Mouse (Mus musculus): ENCODE measurements around the gene U90926. TPM values are rescaled to one million over a fixed set of nuclear protein-coding genes. Genes with fewer than 3 reads are reported as not detected.

U90926 gene
- polyA plus RNA-seq, 1 experiment = not detected

DNA sequence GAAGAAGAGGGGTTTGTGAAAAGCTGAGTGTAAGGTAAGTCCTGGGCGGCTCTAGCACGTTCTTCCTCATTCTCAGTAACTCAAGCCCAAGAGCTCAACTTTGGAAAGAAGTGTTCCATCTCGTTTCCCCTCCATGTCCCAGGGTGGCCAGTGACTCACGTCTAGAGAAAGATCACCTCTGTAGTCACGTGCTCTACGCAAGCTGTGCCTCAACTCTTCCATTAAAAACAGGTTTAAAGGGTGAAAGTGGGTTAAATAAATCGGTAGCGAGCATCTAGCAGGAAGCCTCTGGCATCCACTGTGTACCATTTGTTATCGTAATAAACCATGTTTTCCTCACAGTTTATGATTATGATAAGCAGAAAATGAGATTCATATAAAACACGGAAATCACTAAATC, 16.6 kb upstream of the U90926 start:
- 86% methylated on average over 10 of the region's 10 CpGs for WGBS
- no peaks in the 10 kb centered on the region for H3K36me3 ChIP-seq (ENCODE audit: control insufficient read depth, insufficient read depth, low read length)

GRCm38 (mm10) chr5:92230306-92230705, 15.1 kb upstream of the U90926 start:
- Histone ChIP-seq H3K27me3 (ENCODE audit: control insufficient read depth, insufficient read depth, low read length) (no peaks in the 10 kb centered on the region), H3K4me3 (ENCODE audit: low read depth, low read length) (no peak overlapping the region), H3K4me1 (ENCODE audit: control insufficient read depth, insufficient read depth, insufficient read length, low read length) (peaks cover 1% of the 10 kb centered on the region; the same call in 1 of the 2 replicates), H3K36me3 (ENCODE audit: control insufficient read depth, insufficient read depth, low read length) (no peaks in the 10 kb centered on the region), H3K27ac (ENCODE audit: insufficient read depth, low read depth, low read length) (no peak overlapping the region)
- TF ChIP-seq POLR2A (IDR thresholded peaks at IDR 0.05; ENCODE audit: low read depth, low read length) (no peak), CTCF (IDR thresholded peaks at IDR 0.05; ENCODE audit: extremely low read depth, insufficient read length, insufficient replicate concordance, low read depth, low read length) (no peak)
- 87% methylated on average over 11 of the region's 11 CpGs for WGBS

More for the DNA sequence above, 16.6 kb upstream of the U90926 start:
- TF ChIP-seq POLR2A (IDR thresholded peaks at IDR 0.05; ENCODE audit: low read depth, low read length) (no peak), CTCF (IDR thresholded peaks at IDR 0.05; ENCODE audit: extremely low read depth, insufficient read length, insufficient replicate concordance, low read depth, low read length) (no peak)
- H3K4me1 ChIP-seq (ENCODE audit: control insufficient read depth, insufficient read depth, insufficient read length, low read length) = peaks cover 3% of the 10 kb centered on the region; the same call in 1 of the 2 replicates
- H3K27ac ChIP-seq (ENCODE audit: insufficient read depth, low read depth, low read length) = no peak overlapping the region
- no peak overlapping the region for H3K4me3 ChIP-seq (ENCODE audit: low read depth, low read length)
- H3K27me3 ChIP-seq (ENCODE audit: control insufficient read depth, insufficient read depth, low read length) = no peaks in the 10 kb centered on the region

- 91% methylated on average over 3 of the region's 3 CpGs for WGBS
- Histone ChIP-seq H3K27ac (ENCODE audit: insufficient read depth, low read depth, low read length) (no peak overlapping the region), H3K36me3 (ENCODE audit: control insufficient read depth, insufficient read depth, low read length) (no peaks in the 10 kb centered on the region), H3K4me1 (ENCODE audit: control insufficient read depth, insufficient read depth, insufficient read length, low read length) (0 out of 2 replicates have a peak, but pooled peaks cover under 1% of the 10 kb centered on the region), H3K27me3 (ENCODE audit: control insufficient read depth, insufficient read depth, low read length) (no peaks in the 10 kb centered on the region), H3K4me3 (ENCODE audit: low read depth, low read length) (no peak overlapping the region)
- TF ChIP-seq CTCF (IDR thresholded peaks at IDR 0.05; ENCODE audit: extremely low read depth, insufficient read length, insufficient replicate concordance, low read depth, low read length) (no peak), POLR2A (IDR thresholded peaks at IDR 0.05; ENCODE audit: low read depth, low read length) (no peak)
These were observed 14.3 kb upstream of the U90926 start for GRCm38 (mm10) chr5:92229514-92229913.

- TF ChIP-seq POLR2A (IDR thresholded peaks at IDR 0.05; ENCODE audit: low read depth, low read length) = no peak
- TF ChIP-seq CTCF (IDR thresholded peaks at IDR 0.05; ENCODE audit: extremely low read depth, insufficient read length, insufficient replicate concordance, low read depth, low read length) = no peak
- H3K4me3 ChIP-seq (ENCODE audit: low read depth, low read length) = no peak overlapping the region
- no peaks in the 10 kb centered on the region for H3K36me3 ChIP-seq (ENCODE audit: control insufficient read depth, insufficient read depth, low read length)
- 73% methylated on average over 10 of the region's 10 CpGs for WGBS
- H3K27me3 ChIP-seq (ENCODE audit: control insufficient read depth, insufficient read depth, low read length) = no peaks in the 10 kb centered on the region
- H3K4me1 ChIP-seq (ENCODE audit: control insufficient read depth, insufficient read depth, insufficient read length, low read length) = 0 out of 2 replicates have a peak, but pooled peaks cover 2% of the 10 kb centered on the region
- no peak overlapping the region for H3K27ac ChIP-seq (ENCODE audit: insufficient read depth, low read depth, low read length)
These were observed 13.6 kb upstream of the U90926 start for GRCm38 (mm10) chr5:92228776-92229175.

GRCm38 (mm10) chr5:92227782-92228181, 12.6 kb upstream of the U90926 start:
- Histone ChIP-seq H3K27me3 (ENCODE audit: control insufficient read depth, insufficient read depth, low read length) (no peaks in the 10 kb centered on the region), H3K36me3 (ENCODE audit: control insufficient read depth, insufficient read depth, low read length) (no peaks in the 10 kb centered on the region), H3K4me3 (ENCODE audit: low read depth, low read length) (no peak overlapping the region), H3K27ac (ENCODE audit: insufficient read depth, low read depth, low read length) (no peak overlapping the region), H3K4me1 (ENCODE audit: control insufficient read depth, insufficient read depth, insufficient read length, low read length) (0 out of 2 replicates have a peak, but pooled peaks cover 2% of the 10 kb centered on the region)
- WGBS = 61% methylated on average over 7 of the region's 7 CpGs
- no peak for TF ChIP-seq CTCF (IDR thresholded peaks at IDR 0.05; ENCODE audit: extremely low read depth, insufficient read length, insufficient replicate concordance, low read depth, low read length)
- TF ChIP-seq POLR2A (IDR thresholded peaks at IDR 0.05; ENCODE audit: low read depth, low read length) = no peak

DNA sequence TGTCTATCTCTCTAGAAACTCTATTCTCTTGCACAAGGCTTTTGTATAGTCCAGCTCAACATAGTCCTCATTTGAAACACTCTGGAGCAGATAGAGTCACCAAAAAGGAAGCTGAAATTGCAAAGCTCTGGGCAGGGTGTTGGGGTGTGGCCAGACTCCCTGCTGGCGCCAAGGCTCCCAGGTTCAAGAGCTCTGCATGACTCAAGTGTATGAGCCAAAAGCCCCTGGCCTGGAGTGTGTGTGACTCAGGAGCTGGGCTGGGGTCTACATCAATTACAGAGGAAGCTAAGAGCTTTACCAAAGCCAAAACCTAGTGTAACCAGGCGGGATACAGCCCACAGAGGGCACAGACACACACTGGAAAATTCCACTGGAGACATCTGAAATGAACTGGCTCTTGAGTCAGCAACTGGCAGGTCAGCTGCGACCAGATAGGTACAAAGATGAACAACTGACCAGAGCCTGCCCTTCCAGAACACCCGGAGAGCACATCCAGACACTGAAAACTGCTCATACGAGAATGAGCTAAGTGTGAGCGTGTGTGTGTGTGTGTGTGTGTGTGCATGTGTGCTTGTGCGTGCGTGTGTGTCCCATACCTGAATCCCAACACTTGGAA, 5.2 kb upstream of the U90926 start:
- 87% methylated on average over 8 of the region's 8 CpGs for WGBS
- TF ChIP-seq POLR2A (IDR thresholded peaks at IDR 0.05; ENCODE audit: low read depth, low read length) (no peak), CTCF (IDR thresholded peaks at IDR 0.05; ENCODE audit: extremely low read depth, insufficient read length, insufficient replicate concordance, low read depth, low read length) (no peak)

GRCm38 (mm10) chr5:92219826-92220225, 4.6 kb upstream of the U90926 start:
- no peak for TF ChIP-seq CTCF (IDR thresholded peaks at IDR 0.05; ENCODE audit: extremely low read depth, insufficient read length, insufficient replicate concordance, low read depth, low read length)
- no peak for TF ChIP-seq POLR2A (IDR thresholded peaks at IDR 0.05; ENCODE audit: low read depth, low read length)
- H3K27me3 ChIP-seq (ENCODE audit: control insufficient read depth, insufficient read depth, low read length) = no peaks in the 10 kb centered on the region
- H3K4me3 ChIP-seq (ENCODE audit: low read depth, low read length) = no peak overlapping the region
- H3K4me1 ChIP-seq (ENCODE audit: control insufficient read depth, insufficient read depth, insufficient read length, low read length) = peaks cover 6% of the 10 kb centered on the region; the same call in 1 of the 2 replicates
- no peak overlapping the region for H3K27ac ChIP-seq (ENCODE audit: insufficient read depth, low read depth, low read length)
- H3K36me3 ChIP-seq (ENCODE audit: control insufficient read depth, insufficient read depth, low read length) = no peaks in the 10 kb centered on the region
- WGBS = 55% methylated on average over 6 of the region's 6 CpGs

More for the DNA sequence above, 5.2 kb upstream of the U90926 start:
- Histone ChIP-seq H3K4me3 (ENCODE audit: low read depth, low read length) (no peak overlapping the region), H3K36me3 (ENCODE audit: control insufficient read depth, insufficient read depth, low read length) (no peaks in the 10 kb centered on the region), H3K4me1 (ENCODE audit: control insufficient read depth, insufficient read depth, insufficient read length, low read length) (peaks cover 6% of the 10 kb centered on the region; the same call in 1 of the 2 replicates), H3K27me3 (ENCODE audit: control insufficient read depth, insufficient read depth, low read length) (no peaks in the 10 kb centered on the region), H3K27ac (ENCODE audit: insufficient read depth, low read depth, low read length) (no peak overlapping the region)

Data from small intestine, adult 2 months (tissue).